Mouse (Mus musculus): ENCODE results near the gene Peli2. TPM values are rescaled to one million over a fixed set of nuclear protein-coding genes. Genes with fewer than 3 reads are reported as not detected.
A peak's percentile ranks its signal among the peaks of the same experiment; 100 is the strongest.

Peli2 gene
- polyA plus RNA-seq, 1 experiment from 2014 or later = 5.9 TPM

DNA sequence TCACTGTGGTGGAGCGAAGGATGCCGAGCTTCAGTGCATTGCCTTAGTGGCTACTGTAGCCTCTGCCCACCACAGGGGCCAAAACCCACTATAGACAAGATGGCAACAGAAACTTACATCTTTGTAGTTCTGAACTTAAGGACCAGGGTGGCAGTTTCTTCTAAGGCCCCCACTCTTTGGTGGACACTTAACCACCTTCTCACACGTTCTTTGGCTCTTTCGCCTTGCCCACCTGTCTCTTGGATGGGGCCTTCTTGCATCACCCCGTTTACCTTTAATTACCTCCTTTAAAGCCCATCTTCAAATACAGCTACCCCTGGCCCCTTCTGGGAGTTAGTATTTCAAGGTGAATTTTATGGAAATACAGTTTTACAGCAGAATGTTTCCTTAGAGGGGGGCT is 8.1 kb downstream of the Peli2 start:
- no peaks in the 10 kb centered on the region for H3K27me3 ChIP-seq (ENCODE audit: control insufficient read depth, insufficient read depth, low read length)
- TF ChIP-seq EP300 (optimal IDR thresholded peaks at IDR 0.05) (no peak), CTCF (IDR thresholded peaks at IDR 0.05; ENCODE audit: low read depth) (no peak)
- peaks cover 4% of the 10 kb centered on the region for H3K4me1 ChIP-seq (replicated peaks; ENCODE audit: control insufficient read depth, insufficient read depth)
- no peak overlapping the region for H3K9ac ChIP-seq (ENCODE audit: low read length)
- DNase-seq (ENCODE audit: low spot score) (no peak), ATAC-seq (ENCODE audit: low FRiP score, low TSS enrichment) (no peak)
- H3K4me3 ChIP-seq (ENCODE audit: low read depth, low read length) = no peak overlapping the region
- H3K27ac ChIP-seq (replicated peaks) = no peak overlapping the region
- H3K9me3 ChIP-seq (ENCODE audit: control insufficient read depth, low read length) = no peaks in the 10 kb centered on the region
- H3K4me2 ChIP-seq (replicated peaks; ENCODE audit: low read depth) = no peak overlapping the region
- no peaks in the 10 kb centered on the region for H3K36me3 ChIP-seq (ENCODE audit: control insufficient read depth, insufficient read depth, low read length)
- WGBS = 91% methylated on average over 5 of the region's 5 CpGs

DNA sequence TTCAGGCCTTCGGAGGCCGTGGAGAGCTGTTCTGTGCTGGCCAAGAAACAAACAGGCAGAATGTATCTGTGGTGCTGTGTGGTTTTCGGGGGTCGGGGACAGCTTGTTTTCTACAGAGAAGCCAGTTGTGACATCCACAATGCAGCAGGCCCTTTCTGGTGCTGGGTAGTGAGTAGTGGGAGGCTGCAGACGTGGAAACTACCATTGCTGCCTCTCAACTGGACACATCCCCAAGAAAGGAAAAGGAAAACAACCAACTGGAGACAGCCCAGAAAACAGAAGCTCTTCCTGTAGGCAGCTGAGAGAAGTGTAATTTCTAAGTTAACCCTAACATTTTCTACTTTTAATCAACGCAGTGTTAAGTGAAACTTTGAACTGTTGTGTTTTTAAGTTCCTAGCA is 9.4 kb downstream of the Peli2 start:
- no peak overlapping the region for H3K4me2 ChIP-seq (replicated peaks; ENCODE audit: low read depth)

DNA sequence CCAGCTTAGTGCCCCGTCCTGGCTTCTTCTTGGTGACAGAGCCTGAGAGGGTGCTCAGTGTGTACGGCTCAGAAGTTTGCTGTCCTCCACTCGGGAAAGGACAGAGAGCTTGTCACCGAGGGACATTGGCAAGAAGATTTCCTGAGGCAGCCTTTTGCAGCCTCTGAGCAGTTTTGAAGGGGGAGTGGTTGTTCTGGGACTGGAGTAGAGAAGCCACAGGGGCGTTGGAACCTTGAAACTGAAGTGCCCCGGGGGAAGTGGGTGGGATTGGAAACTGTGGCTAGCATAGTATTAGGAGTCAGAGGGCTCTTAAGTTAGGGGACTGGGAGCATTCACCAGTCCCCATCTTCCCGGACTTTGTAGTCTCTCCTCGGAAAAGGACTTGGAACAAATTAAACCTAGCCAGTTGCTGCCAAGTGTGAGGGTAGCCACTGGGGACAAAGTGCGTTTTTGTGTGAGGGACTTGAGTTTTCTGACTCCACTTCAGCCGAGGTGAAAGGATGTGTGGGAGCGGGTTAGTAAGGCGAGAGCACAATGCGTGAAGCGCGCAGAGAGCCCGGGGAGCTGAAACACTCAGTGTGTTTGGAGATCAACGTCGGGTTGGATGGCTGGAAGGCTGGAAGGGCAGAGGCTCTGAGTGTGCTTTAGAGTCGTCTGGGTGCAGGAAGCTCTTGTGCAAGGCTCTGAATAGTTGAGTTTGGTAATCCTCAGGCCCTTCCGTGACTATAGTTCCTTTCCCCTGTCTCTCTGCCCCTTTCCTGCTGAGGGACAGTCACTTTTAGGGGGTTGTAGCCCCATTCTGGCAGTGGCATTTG is 10.3 kb downstream of the Peli2 start:
- no peaks in the 10 kb centered on the region for H3K9me3 ChIP-seq (ENCODE audit: control insufficient read depth, low read length)
- no peak for TF ChIP-seq EP300 (optimal IDR thresholded peaks at IDR 0.05)
- TF ChIP-seq CTCF (IDR thresholded peaks at IDR 0.05; ENCODE audit: low read depth) = no peak
- H3K9ac ChIP-seq (ENCODE audit: low read length) = no peak overlapping the region
- H3K4me1 ChIP-seq (replicated peaks; ENCODE audit: control insufficient read depth, insufficient read depth) = peaks cover 11% of the 10 kb centered on the region
- no peak overlapping the region for H3K4me3 ChIP-seq (ENCODE audit: low read depth, low read length)
- WGBS = 56% methylated on average over 20 of the region's 20 CpGs
- H3K27ac ChIP-seq (replicated peaks) = peak overlapping the region; percentile 45; the same call in 1 of the 2 replicates
- ATAC-seq (ENCODE audit: low FRiP score, low TSS enrichment) (no peak), DNase-seq (ENCODE audit: low spot score) (no peak)
- H3K27me3 ChIP-seq (ENCODE audit: control insufficient read depth, insufficient read depth, low read length) = no peaks in the 10 kb centered on the region
- H3K36me3 ChIP-seq (ENCODE audit: control insufficient read depth, insufficient read depth, low read length) = no peaks in the 10 kb centered on the region
- no peak overlapping the region for H3K4me2 ChIP-seq (replicated peaks; ENCODE audit: low read depth)

More for the DNA sequence above, 9.4 kb downstream of the Peli2 start:
- no peak for TF ChIP-seq CTCF (IDR thresholded peaks at IDR 0.05; ENCODE audit: low read depth)
- no peak for TF ChIP-seq EP300 (optimal IDR thresholded peaks at IDR 0.05)
- Histone ChIP-seq H3K36me3 (ENCODE audit: control insufficient read depth, insufficient read depth, low read length) (no peaks in the 10 kb centered on the region), H3K27ac (replicated peaks) (no peak overlapping the region), H3K4me3 (ENCODE audit: low read depth, low read length) (no peak overlapping the region), H3K4me1 (replicated peaks; ENCODE audit: control insufficient read depth, insufficient read depth) (peaks cover 8% of the 10 kb centered on the region), H3K9ac (ENCODE audit: low read length) (no peak overlapping the region), H3K27me3 (ENCODE audit: control insufficient read depth, insufficient read depth, low read length) (no peaks in the 10 kb centered on the region), H3K9me3 (ENCODE audit: control insufficient read depth, low read length) (no peaks in the 10 kb centered on the region)
- ATAC-seq (ENCODE audit: low FRiP score, low TSS enrichment) (no peak), DNase-seq (ENCODE audit: low spot score) (no peak)
- WGBS = 76% methylated on average over 6 of the region's 6 CpGs

DNA sequence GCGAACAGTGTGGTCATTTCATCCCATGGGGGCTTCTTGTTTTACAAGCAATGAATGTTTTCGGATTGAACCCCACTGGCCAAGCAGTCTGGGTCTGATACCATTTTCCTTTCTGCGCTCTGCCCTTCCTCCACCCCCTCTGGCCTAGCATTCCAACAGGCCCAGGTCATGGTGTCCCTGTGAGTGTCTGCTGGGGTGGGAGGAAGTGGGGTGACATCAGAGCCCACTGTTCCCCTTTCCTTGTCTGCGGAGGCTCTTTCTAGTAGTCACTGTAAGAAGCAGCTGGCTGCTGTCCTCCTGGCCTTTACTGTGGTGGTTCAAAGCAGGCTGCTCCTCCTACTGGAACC is 10.9 kb downstream of the Peli2 start:
- ATAC-seq (ENCODE audit: low FRiP score, low TSS enrichment) = peak; percentile 62; the same call in 1 of the 2 replicates
- H3K4me1 ChIP-seq (replicated peaks; ENCODE audit: control insufficient read depth, insufficient read depth) = peaks cover 11% of the 10 kb centered on the region
- WGBS = 65% methylated on average over 4 of the region's 4 CpGs
- no peaks in the 10 kb centered on the region for H3K27me3 ChIP-seq (ENCODE audit: control insufficient read depth, insufficient read depth, low read length)
- TF ChIP-seq CTCF (IDR thresholded peaks at IDR 0.05; ENCODE audit: low read depth) = no peak
- TF ChIP-seq EP300 (optimal IDR thresholded peaks at IDR 0.05) = no peak
- H3K27ac ChIP-seq (replicated peaks) = peak overlapping the region; percentile 45; the same call in 1 of the 2 replicates
- H3K4me3 ChIP-seq (ENCODE audit: low read depth, low read length) = no peak overlapping the region
- H3K9me3 ChIP-seq (ENCODE audit: control insufficient read depth, low read length) = no peaks in the 10 kb centered on the region
- no peaks in the 10 kb centered on the region for H3K36me3 ChIP-seq (ENCODE audit: control insufficient read depth, insufficient read depth, low read length)
- H3K9ac ChIP-seq (ENCODE audit: low read length) = no peak overlapping the region
- DNase-seq (ENCODE audit: low spot score) = no peak
- H3K4me2 ChIP-seq (replicated peaks; ENCODE audit: low read depth) = no peak overlapping the region

DNA sequence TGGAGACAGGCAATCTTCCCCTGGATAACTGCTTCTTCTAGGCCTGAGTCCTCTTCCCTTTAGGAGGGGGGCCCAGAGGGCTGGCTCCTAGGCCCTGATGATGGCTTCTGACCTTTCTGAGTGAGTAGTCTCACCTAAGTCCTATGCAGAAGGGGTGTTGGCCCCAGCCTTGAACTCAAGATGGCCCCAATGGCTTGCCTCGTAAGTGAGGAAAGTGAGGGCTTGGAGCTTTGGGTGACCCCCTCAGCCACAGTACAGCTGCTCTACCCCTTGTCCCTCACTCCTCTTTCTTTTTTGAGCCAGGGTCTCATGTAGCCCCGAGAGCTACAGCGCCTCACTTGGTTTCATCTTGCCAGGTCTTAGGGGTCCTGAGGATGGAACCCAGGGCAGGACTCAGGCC is 11.6 kb downstream of the Peli2 start:
- no peak for TF ChIP-seq CTCF (IDR thresholded peaks at IDR 0.05; ENCODE audit: low read depth)
- TF ChIP-seq EP300 (optimal IDR thresholded peaks at IDR 0.05) = no peak
- H3K27me3 ChIP-seq (ENCODE audit: control insufficient read depth, insufficient read depth, low read length) = no peaks in the 10 kb centered on the region
- ATAC-seq (ENCODE audit: low FRiP score, low TSS enrichment) = no peak
- H3K4me2 ChIP-seq (replicated peaks; ENCODE audit: low read depth) = no peak overlapping the region
- no peak overlapping the region for H3K9ac ChIP-seq (ENCODE audit: low read length)
- DNase-seq (ENCODE audit: low spot score) = no peak
- no peak overlapping the region for H3K4me3 ChIP-seq (ENCODE audit: low read depth, low read length)
- 76% methylated on average over 3 of the region's 3 CpGs for WGBS
- H3K4me1 ChIP-seq (replicated peaks; ENCODE audit: control insufficient read depth, insufficient read depth) = peaks cover 13% of the 10 kb centered on the region
- H3K27ac ChIP-seq (replicated peaks) = no peak overlapping the region
- H3K36me3 ChIP-seq (ENCODE audit: control insufficient read depth, insufficient read depth, low read length) = no peaks in the 10 kb centered on the region
- H3K9me3 ChIP-seq (ENCODE audit: control insufficient read depth, low read length) = no peaks in the 10 kb centered on the region

Data from stomach, postnatal 0 days (tissue).